Mouse (Mus musculus) limb, embryonic 14.5 days (tissue): ENCODE measurements around the gene Xpnpep3. TPM values are rescaled to one million over a fixed set of nuclear protein-coding genes. Genes with fewer than 3 reads are reported as not detected.
A peak's percentile ranks its signal among the peaks of the same experiment; 100 is the strongest.

ENCODE experiments used
- ATAC-seq: fragments of 200-750 bp; cut with Nextera tagmentation; 2 replicates; pipeline ENCODE4 v1.8.0; 2017; ENCODE audit warnings: low read depth, moderate number of reproducible peaks, moderate TSS enrichment; ENCODE audit not compliant: low FRiP score
- DNase-seq: peaks from one replicate; pipeline ENCODE4 v3.0.0-alpha.2; 2015; ENCODE audit warnings: low spot score
- H3K27ac ChIP-seq: fragments of 300-500 bp; sonication (generic); replicated peaks from 2 replicates; pipeline ENCODE4 v1.5.1; 2014; ENCODE audit warnings: low read depth, mild to moderate bottlenecking, low read length, moderate library complexity, mixed read lengths
- H3K27me3 ChIP-seq: fragments of 300-500 bp; sonication (generic); 2 replicates; pipeline ENCODE4 v1.6.1; 2014; ENCODE audit warnings: low read length, mixed read lengths; ENCODE audit not compliant: control insufficient read depth, insufficient read depth
- H3K36me3 ChIP-seq: fragments of 300-500 bp; sonication (generic); 2 replicates; pipeline ENCODE4 v1.6.1; 2014; ENCODE audit warnings: mild to moderate bottlenecking, low read length, moderate library complexity, mixed read lengths; ENCODE audit not compliant: control insufficient read depth, insufficient read depth
- H3K4me1 ChIP-seq: fragments of 300-500 bp; sonication (generic); 2 replicates; pipeline ENCODE4 v1.6.1; 2014; ENCODE audit warnings: antibody characterized with exemption, low read length, mixed read lengths; ENCODE audit not compliant: control insufficient read depth, insufficient read depth
- H3K4me2 ChIP-seq: fragments of 300-500 bp; sonication (generic); replicated peaks from 2 replicates; pipeline ENCODE4 v1.6.1; 2014; ENCODE audit warnings: low read depth, mild to moderate bottlenecking, low read length, moderate library complexity; ENCODE audit not compliant: severe bottlenecking
- H3K4me3 ChIP-seq: fragments of 300-500 bp; sonication (generic); replicated peaks from 2 replicates; pipeline ENCODE4 v1.5.1; 2014; ENCODE audit warnings: low read length
- H3K9ac ChIP-seq: fragments of 300-500 bp; sonication (generic); 2 replicates; pipeline ENCODE4 v1.6.1; 2014; ENCODE audit warnings: mild to moderate bottlenecking, low read depth, low read length, moderate library complexity; ENCODE audit not compliant: severe bottlenecking
- H3K9me3 ChIP-seq: fragments of 300-500 bp; sonication (generic); 2 replicates; pipeline ENCODE4 v1.6.1; 2016; ENCODE audit warnings: low read length; ENCODE audit not compliant: control insufficient read depth
- POLR2A ChIP-seq: fragments of 200-500 bp; IDR thresholded peaks from 2 replicates; pipeline ENCODE4 v1.8.0; 2012; ENCODE audit warnings: inconsistent platforms, mild to moderate bottlenecking, moderate library complexity, borderline replicate concordance; ENCODE audit not compliant: insufficient read depth, insufficient read length; ENCODE audit errors: extremely low read depth
- WGBS: fragments of 180-500 bp; shearing (Covaris S2); extraction: QIAGEN DNeasy Blood & Tissue Kit; methylation state at CpG from one replicate; pipeline ENCODE4 v1.1.7; 2014; 5-methylcytosine and 5-hydroxymethylcytosine counted together
- polyA plus RNA-seq, 2 experiments: library from polyadenylated mRNA; depleted of rRNA in 1 of 2; stranded (reverse) in 1 of 2; unstranded in 1 of 2; fragments of >200 nt; fragmentation: Nextera tagmentation in 1 of 2; extraction: Ambion mirVana in 1 of 2; gene quantifications; 2 replicates each; pipeline versions ENCODE4 v1.2.1 to v1.2.3; 2012 to 2014

The Xpnpep3 gene
- polyA plus RNA-seq, 2 experiments: 6.6 to 10.5 TPM

DNA sequence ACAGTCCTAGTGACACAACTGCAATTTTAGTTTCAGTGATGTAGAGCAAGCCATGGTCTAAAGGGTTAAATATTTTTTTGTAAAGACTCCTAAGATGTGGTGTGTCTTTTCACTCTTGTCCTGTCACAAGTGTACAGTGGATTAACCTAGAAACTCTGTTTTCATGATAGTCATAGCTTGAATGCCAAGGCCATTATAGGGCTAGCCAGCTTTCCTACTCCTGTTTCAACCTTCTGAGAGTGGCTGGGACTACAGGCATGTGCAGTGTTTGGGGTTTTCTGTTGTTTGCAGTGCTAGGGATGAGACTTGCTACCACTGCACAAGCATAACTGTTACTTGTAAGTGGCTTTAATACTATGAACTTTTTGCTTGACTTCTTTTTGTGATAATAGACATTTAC lies 39.3 kb downstream of the Xpnpep3 start:
- no peak for TF ChIP-seq POLR2A
- no peak for ATAC-seq
- Histone ChIP-seq H3K9me3 (no peaks in the 10 kb centered on the region), H3K36me3 (peaks cover 16% of the 10 kb centered on the region), H3K4me1 (no peaks in the 10 kb centered on the region), H3K27me3 (no peaks in the 10 kb centered on the region), H3K27ac (no peak overlapping the region), H3K9ac (no peak overlapping the region), H3K4me3 (no peak overlapping the region), H3K4me2 (no peak overlapping the region)
- DNase-seq: no peak

DNA sequence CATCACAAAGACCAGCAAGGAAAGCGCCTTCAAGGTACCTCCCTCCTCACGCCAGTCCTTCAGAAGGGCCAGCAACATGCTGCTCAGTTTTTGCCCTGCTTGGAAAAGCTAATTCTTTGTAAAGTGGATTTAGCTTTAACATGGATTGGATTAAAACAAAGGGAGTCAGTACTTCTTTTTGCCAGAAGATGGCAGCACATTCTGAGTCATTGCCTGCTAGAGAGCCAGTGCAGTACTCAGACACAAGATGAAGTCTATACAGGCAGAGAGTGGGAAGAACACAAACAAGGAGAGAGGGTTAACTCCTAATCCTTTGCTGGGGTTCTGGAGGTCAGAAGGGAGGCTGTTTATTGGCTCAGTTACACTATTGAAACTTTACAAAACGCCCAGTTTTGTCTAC lies 48.5 kb downstream of the Xpnpep3 start:
- H3K4me1 ChIP-seq: no peaks in the 10 kb centered on the region
- WGBS: 47% methylated on average over 3 of the region's 3 CpGs
- TF ChIP-seq POLR2A: no peak
- H3K9me3 ChIP-seq: no peaks in the 10 kb centered on the region
- H3K4me3 ChIP-seq: no peak overlapping the region
- H3K9ac ChIP-seq: no peak overlapping the region
- no peak overlapping the region for H3K27ac ChIP-seq
- ATAC-seq (peak; percentile 65), DNase-seq (peak; percentile 93)
- peaks cover 31% of the 10 kb centered on the region for H3K36me3 ChIP-seq
- no peak overlapping the region for H3K4me2 ChIP-seq
- H3K27me3 ChIP-seq: no peaks in the 10 kb centered on the region

DNA sequence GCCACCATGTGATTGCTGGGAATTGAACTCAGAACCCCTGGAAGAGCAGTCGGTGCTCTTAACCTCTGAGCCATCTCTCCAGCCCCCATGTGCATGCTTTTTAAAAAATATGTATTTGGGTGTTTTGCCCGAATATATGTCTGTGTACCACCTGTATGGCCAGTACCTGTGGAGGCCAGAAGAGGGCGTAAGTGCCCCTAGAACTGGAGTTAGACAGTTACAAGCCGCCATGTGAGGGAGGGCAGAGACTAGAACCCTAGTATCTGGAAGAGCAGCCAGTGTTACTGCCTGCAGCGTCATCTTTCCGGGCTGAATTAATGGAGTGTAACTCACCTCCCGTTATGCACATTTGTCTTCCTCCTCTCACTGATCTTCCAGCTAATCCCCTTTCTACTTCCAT lies 61.6 kb downstream of the Xpnpep3 start:
- Histone ChIP-seq H3K4me1 (no peaks in the 10 kb centered on the region), H3K4me2 (no peak overlapping the region), H3K27me3 (no peaks in the 10 kb centered on the region), H3K9me3 (no peaks in the 10 kb centered on the region), H3K27ac (no peak overlapping the region), H3K36me3 (peaks cover 7% of the 10 kb centered on the region; the same call in 1 of the 2 replicates), H3K9ac (no peak overlapping the region), H3K4me3 (no peak overlapping the region)
- 82% methylated on average over 7 of the region's 7 CpGs for WGBS
- ATAC-seq (no peak), DNase-seq (no peak)
- TF ChIP-seq POLR2A: no peak

DNA sequence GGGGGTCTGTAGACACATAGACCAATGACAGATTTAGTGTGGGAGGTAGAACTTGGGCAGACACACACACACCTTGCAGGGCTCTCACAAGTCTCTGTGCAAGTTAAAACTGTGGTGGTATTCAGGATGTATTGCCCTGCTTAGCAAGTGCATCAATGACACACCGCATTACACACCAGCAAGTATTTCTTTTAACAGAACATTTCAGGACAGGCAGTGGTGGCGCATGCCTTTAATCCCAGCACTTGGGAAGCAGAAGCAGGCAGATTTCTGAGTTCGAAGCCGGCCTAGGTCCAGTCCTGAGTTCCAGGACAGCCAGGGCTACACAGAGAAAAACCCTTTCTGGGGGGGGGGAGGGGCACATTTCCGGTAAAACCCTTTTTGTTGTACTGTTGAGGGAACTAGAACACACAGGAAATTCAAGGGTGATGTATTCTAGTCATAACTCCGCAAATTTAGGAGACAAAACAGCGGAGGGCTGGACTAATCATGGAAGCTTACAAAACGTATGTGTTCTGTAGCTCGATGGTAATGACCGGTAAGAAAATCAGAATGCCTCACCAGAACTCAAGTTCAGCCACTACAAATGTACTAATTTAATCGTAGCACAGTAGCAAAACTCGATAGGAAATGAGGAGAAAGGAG lies 65.2 kb downstream of the Xpnpep3 start:
- ATAC-seq (no peak), DNase-seq (no peak)
- H3K9ac ChIP-seq: peak overlapping the region; percentile 75
- H3K4me3 ChIP-seq: peak overlapping the region; percentile 68
- H3K27ac ChIP-seq: peak overlapping the region; percentile 87
- WGBS: 74% methylated on average over 12 of the region's 12 CpGs
- H3K4me1 ChIP-seq: peaks cover 5% of the 10 kb centered on the region
- H3K27me3 ChIP-seq: no peaks in the 10 kb centered on the region
- no peak for TF ChIP-seq POLR2A
- H3K36me3 ChIP-seq: peaks cover 19% of the 10 kb centered on the region
- peak overlapping the region; percentile 76 for H3K4me2 ChIP-seq
- H3K9me3 ChIP-seq: no peaks in the 10 kb centered on the region

DNA sequence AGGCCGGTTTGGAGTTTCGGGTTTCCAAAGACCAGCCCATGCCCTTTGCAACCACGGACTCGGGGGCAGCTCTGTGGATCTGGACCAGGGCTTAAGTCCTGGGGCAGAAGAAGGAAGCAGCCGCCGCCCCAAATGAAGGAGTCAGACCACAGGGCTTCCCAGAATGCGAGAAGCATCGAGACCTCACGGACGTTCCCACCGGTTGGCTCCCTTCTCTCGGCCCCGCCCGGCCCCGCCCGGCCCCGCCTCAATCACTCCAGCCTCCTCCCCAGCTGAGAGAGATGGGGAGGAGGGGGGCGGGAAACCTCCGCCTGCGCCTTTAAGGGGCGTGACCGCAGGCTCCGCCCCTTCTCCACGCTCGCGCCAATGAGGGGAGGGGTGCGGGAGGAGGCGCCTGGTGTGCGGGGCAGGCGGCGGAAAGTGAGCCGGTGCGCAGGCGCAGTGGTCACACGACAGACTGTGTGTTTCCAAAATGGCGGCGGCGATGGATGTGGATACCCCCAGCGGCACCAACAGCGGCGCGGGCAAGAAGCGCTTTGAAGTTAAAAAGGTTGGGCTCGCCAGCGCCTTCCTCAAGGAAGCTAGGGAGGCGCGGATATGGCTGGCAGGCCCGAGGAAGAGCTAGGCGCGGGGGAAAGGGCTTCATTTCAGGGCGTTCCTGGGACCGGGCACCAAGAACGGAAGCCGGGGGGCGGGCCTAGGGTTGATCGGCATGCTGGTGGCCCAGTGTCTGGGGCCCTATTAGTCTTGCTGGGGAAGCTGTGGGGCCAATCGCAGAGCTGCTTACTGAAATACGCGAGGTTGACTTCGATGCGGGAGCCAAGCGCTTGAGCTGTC lies 66.2 kb downstream of the Xpnpep3 start, which contains the start of gene Rbx1:
Rbx1 (plus strand) TSS at position 396 of the 837 bp plus-strand sequence.
- Histone ChIP-seq H3K27ac (peak within 1 kb of the TSS; percentile 87), H3K4me2 (peak within 1 kb of the TSS; percentile 76), H3K27me3 (no peaks in the 10 kb centered on the region), H3K9ac (peak within 1 kb of the TSS; percentile 75), H3K36me3 (peaks cover 25% of the 10 kb centered on the region), H3K4me3 (peak within 1 kb of the TSS; percentile 68), H3K9me3 (no peaks in the 10 kb centered on the region), H3K4me1 (peaks cover 5% of the 10 kb centered on the region)
- ATAC-seq: peak; percentile 98
- under 1% methylated on average over 44 of the region's 62 CpGs for WGBS
- TF ChIP-seq POLR2A: peak; percentile 79; the same call in 1 of the 2 replicates
- DNase-seq: peak; percentile 99
